Mouse (Mus musculus): ENCODE measurements around the gene Slc35a2. TPM values are rescaled to one million over a fixed set of nuclear protein-coding genes. Genes with fewer than 3 reads are reported as not detected.

The Slc35a2 gene
- polyA plus RNA-seq, 1 experiment from 2014 or later, result 30.0 TPM

Other genes with a start within 250 kb of the Slc35a2 start
- gene Syp, start 245.6 kb upstream of the Slc35a2 start, polyA plus RNA-seq (2014; fragmentation: Nextera tagmentation; extraction: Ambion mirVana), result 4.6 and 4.7 TPM in 2 replicates
- 7.5 and 8.3 TPM in 2 replicates for gene Prickle3, start 226.8 kb upstream of the Slc35a2 start, polyA plus RNA-seq (2014; fragmentation: Nextera tagmentation; extraction: Ambion mirVana)
- gene Plp2, start 212.6 kb upstream of the Slc35a2 start, polyA plus RNA-seq (2014; fragmentation: Nextera tagmentation; extraction: Ambion mirVana), result 199 and 201 TPM in 2 replicates
- 0.50 and 0.59 TPM in 2 replicates for gene Magix, start 202.8 kb upstream of the Slc35a2 start, polyA plus RNA-seq (2014; fragmentation: Nextera tagmentation; extraction: Ambion mirVana)
- 40.0 and 42.1 TPM in 2 replicates for gene Gpkow, start 186.9 kb upstream of the Slc35a2 start, polyA plus RNA-seq (2014; fragmentation: Nextera tagmentation; extraction: Ambion mirVana)
- 18.7 and 26.5 TPM in 2 replicates for gene Wdr45, start 169.7 kb upstream of the Slc35a2 start, polyA plus RNA-seq (2014; fragmentation: Nextera tagmentation; extraction: Ambion mirVana)
- gene Gm45208, start 161.8 kb upstream of the Slc35a2 start, polyA plus RNA-seq (2014; fragmentation: Nextera tagmentation; extraction: Ambion mirVana), result not detected in 2 replicates
- 83.5 and 85.5 TPM in 2 replicates for gene Praf2, start 155.6 kb upstream of the Slc35a2 start, polyA plus RNA-seq (2014; fragmentation: Nextera tagmentation; extraction: Ambion mirVana)
- gene Ccdc120, start 133.1 kb upstream of the Slc35a2 start, polyA plus RNA-seq (2014; fragmentation: Nextera tagmentation; extraction: Ambion mirVana), result 11.0 and 14.8 TPM in 2 replicates
- 19.5 and 21.0 TPM in 2 replicates for gene Tfe3, start 121.5 kb upstream of the Slc35a2 start, polyA plus RNA-seq (2014; fragmentation: Nextera tagmentation; extraction: Ambion mirVana)
- 32.1 and 32.9 TPM in 2 replicates for gene Gripap1, start 94.3 kb upstream of the Slc35a2 start, polyA plus RNA-seq (2014; fragmentation: Nextera tagmentation; extraction: Ambion mirVana)
- 3.2 and 3.5 TPM in 2 replicates for gene Kcnd1, start 61.7 kb upstream of the Slc35a2 start, polyA plus RNA-seq (2014; fragmentation: Nextera tagmentation; extraction: Ambion mirVana)
- 31.1 and 32.3 TPM in 2 replicates for gene Otud5, start 42.7 kb upstream of the Slc35a2 start, polyA plus RNA-seq (2014; fragmentation: Nextera tagmentation; extraction: Ambion mirVana)
- gene Pim2, start 5.8 kb upstream of the Slc35a2 start, polyA plus RNA-seq (2014; fragmentation: Nextera tagmentation; extraction: Ambion mirVana), result 4.8 and 6.1 TPM in 2 replicates
- gene Pqbp1, start 15.2 kb downstream of the Slc35a2 start, polyA plus RNA-seq (2014; fragmentation: Nextera tagmentation; extraction: Ambion mirVana), result 92.3 and 98.1 TPM in 2 replicates
- 170 and 176 TPM in 2 replicates for gene Timm17b, start 15.3 kb downstream of the Slc35a2 start, polyA plus RNA-seq (2014; fragmentation: Nextera tagmentation; extraction: Ambion mirVana)
- gene Gm10491, start 23.8 kb downstream of the Slc35a2 start, polyA plus RNA-seq (2014; fragmentation: Nextera tagmentation; extraction: Ambion mirVana), result not detected in 2 replicates
- not detected in 2 replicates for gene Gm10490, start 25.5 kb downstream of the Slc35a2 start, polyA plus RNA-seq (2014; fragmentation: Nextera tagmentation; extraction: Ambion mirVana)
- 8.6 and 9.3 TPM in 2 replicates for gene Pcsk1n, start 35.8 kb downstream of the Slc35a2 start, polyA plus RNA-seq (2014; fragmentation: Nextera tagmentation; extraction: Ambion mirVana)
- not detected in 2 replicates for gene Eras, start 44.6 kb downstream of the Slc35a2 start, polyA plus RNA-seq (2014; fragmentation: Nextera tagmentation; extraction: Ambion mirVana)
- 24.0 and 27.7 TPM in 2 replicates for gene Hdac6, start 63.9 kb downstream of the Slc35a2 start, polyA plus RNA-seq (2014; fragmentation: Nextera tagmentation; extraction: Ambion mirVana)
- gene Gata1, start 94.0 kb downstream of the Slc35a2 start, polyA plus RNA-seq (2014; fragmentation: Nextera tagmentation; extraction: Ambion mirVana), result 0.86 and 1.4 TPM in 2 replicates
- gene Glod5, start 134.5 kb downstream of the Slc35a2 start, polyA plus RNA-seq (2014; fragmentation: Nextera tagmentation; extraction: Ambion mirVana), result not detected in 2 replicates
- gene Suv39h1, start 190.7 kb downstream of the Slc35a2 start, polyA plus RNA-seq (2014; fragmentation: Nextera tagmentation; extraction: Ambion mirVana), result 42.5 and 47.6 TPM in 2 replicates
- gene Was, start 206.5 kb downstream of the Slc35a2 start, polyA plus RNA-seq (2014; fragmentation: Nextera tagmentation; extraction: Ambion mirVana), result 0.97 and 1.0 TPM in 2 replicates
- gene Wdr13, start 248.9 kb downstream of the Slc35a2 start, polyA plus RNA-seq (2014; fragmentation: Nextera tagmentation; extraction: Ambion mirVana), result 19.3 and 21.8 TPM in 2 replicates

Data from embryonic facial prominence, embryonic 14.5 days (tissue).